Mouse (Mus musculus): ENCODE measurements at regions not wholly inside any gene's neighbourhood (a gene's known extent, or its start where the extent isn't known, plus 50 kb on each side); places are given as distances from the start of the nearest gene placed in this dataset.

DNA sequence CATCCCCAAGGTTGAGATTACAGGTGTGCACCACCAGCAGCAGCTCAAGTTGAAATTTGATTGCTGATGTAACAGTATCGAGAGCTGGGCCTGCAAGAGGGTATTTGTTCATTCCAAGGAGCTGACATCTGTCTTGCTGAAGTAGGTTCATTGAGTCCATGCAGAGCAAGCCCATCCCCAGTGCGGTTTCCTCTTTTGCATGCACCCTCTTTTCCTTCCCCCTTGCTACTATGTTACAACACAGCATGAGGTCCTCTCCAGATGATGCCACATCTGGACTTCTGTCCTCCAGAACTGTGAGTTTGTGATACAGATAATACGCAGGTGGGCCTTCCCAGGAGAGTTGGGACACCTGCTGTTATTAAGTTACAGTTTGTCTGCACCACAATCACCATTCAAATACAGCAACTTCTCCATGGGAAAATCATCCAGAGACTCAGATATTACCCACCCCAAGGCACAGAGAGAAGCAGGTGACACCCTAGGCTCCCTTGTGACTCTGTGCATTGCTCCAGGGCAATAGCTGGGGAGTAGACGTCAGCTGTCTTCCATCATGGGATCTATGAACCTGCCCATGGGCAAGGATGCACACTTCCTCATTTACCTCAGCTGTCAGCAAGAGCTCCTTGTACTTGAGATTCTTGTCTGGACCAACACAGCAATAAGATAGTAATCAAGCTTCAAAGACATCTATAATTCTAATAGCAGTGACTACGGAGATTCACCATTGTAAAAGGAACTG is 137.8 kb downstream of the Ets2 start:
- no peak for TF ChIP-seq CTCF (IDR thresholded peaks at IDR 0.05; ENCODE audit: extremely low read depth, insufficient read depth, low read length)
- TF ChIP-seq POLR2A (IDR thresholded peaks at IDR 0.05; ENCODE audit: extremely low read depth, insufficient read depth, low read length) = no peak
